Mouse (Mus musculus) embryonic fibroblast, embryonic 13.5 days (primary cell): Measurements from ENCODE around the gene Kcnip3.

Experiments
- CTCF ChIP-seq: IDR thresholded peaks from 2 replicates; pipeline ENCODE4 v1.5.1; 2011; ENCODE audit warnings: mild to moderate bottlenecking, control low read depth, low read length, moderate library complexity, borderline replicate concordance; ENCODE audit not compliant: insufficient read depth
- POLR2A ChIP-seq: IDR thresholded peaks from 2 replicates; pipeline ENCODE4 v1.6.1; 2011; ENCODE audit warnings: low read depth, mild to moderate bottlenecking, control low read depth, low read length, moderate library complexity

- TF ChIP-seq POLR2A (no peak), CTCF (no peak)
Observed at GRCm38 (mm10) chr2:127531592-127531991, 9.7 kb upstream of the Kcnip3 start.
